Mouse (Mus musculus) heart, adult 2 months (tissue): ENCODE measurements at regions not wholly inside any gene's neighbourhood (a gene's known extent, or its start where the extent isn't known, plus 50 kb on each side); places are given as distances from the start of the nearest gene placed in this dataset.
"Not testable (repeated sequence)": the region's sequence is repeated elsewhere in the genome, so short reads cannot be mapped to it uniquely, and the experiment has no call there.

Source experiments
- DNase-seq, 2 experiments: peaks; one replicate each; pipeline ENCODE4 v3.0.0; 2021
- H3K27ac ChIP-seq: fragments of 200-600 bp; 2 replicates; pipeline ENCODE4 v1.8.1; 2022
- H3K27me3 ChIP-seq: fragments of 200-500 bp; 2 replicates; pipeline ENCODE4 v1.6.1; 2012; ENCODE audit warnings: mild to moderate bottlenecking, low read length, inconsistent platforms, mixed read lengths; ENCODE audit not compliant: control insufficient read depth, insufficient read depth
- H3K36me3 ChIP-seq: fragments of 200-500 bp; 2 replicates; pipeline ENCODE4 v1.6.1; 2012; ENCODE audit warnings: low read length, inconsistent platforms; ENCODE audit not compliant: control insufficient read depth, insufficient read depth
- H3K4me1 ChIP-seq: fragments of 200-500 bp; 2 replicates; pipeline ENCODE4 v1.6.1; 2011; ENCODE audit warnings: low read length; ENCODE audit not compliant: control insufficient read depth, insufficient read depth
- H3K4me3 ChIP-seq: fragments of 200-600 bp; 2 replicates; pipeline ENCODE4 v1.8.1; 2022
- H3K79me2 ChIP-seq: fragments of 200-500 bp; replicated peaks from 2 replicates; pipeline ENCODE4 v1.6.1; 2012; ENCODE audit warnings: mild to moderate bottlenecking, inconsistent platforms, low read length, moderate library complexity, mixed read lengths; ENCODE audit not compliant: control insufficient read depth, insufficient read depth
- H3K9ac ChIP-seq: fragments of 200-500 bp; 2 replicates; pipeline ENCODE4 v1.6.1; 2012; ENCODE audit warnings: low read depth, mild to moderate bottlenecking, control low read depth, inconsistent platforms, low read length, mixed read lengths
- CTCF ChIP-seq: fragments of 200-600 bp; IDR thresholded peaks from 2 replicates; pipeline ENCODE4 v1.8.1; 2022; ENCODE audit warnings: antibody characterized with exemption, mild to moderate bottlenecking, moderate library complexity
- EP300 ChIP-seq: fragments of 200-500 bp; IDR thresholded peaks from 2 replicates; pipeline ENCODE4 v1.6.1; 2011; ENCODE audit warnings: low read depth, low read length, control low read depth; ENCODE audit not compliant: insufficient read depth
- POLR2A ChIP-seq: fragments of 200-500 bp; IDR thresholded peaks from 2 replicates; pipeline ENCODE4 v1.6.1; 2011; ENCODE audit warnings: mild to moderate bottlenecking, low read depth, low read length, control low read depth; ENCODE audit not compliant: insufficient read depth
- WGBS: fragments of 180-500 bp; shearing (Covaris S2); methylation state at CpG from one replicate; pipeline ENCODE4 v1.1.7; 2018; 5-methylcytosine and 5-hydroxymethylcytosine counted together
- intact Hi-C: fragments of 180-260 bp; cut with DNase I; formaldehyde crosslinking; loops from one replicate; pipeline ENCODE4 v1.15.1; 2025

DNA sequence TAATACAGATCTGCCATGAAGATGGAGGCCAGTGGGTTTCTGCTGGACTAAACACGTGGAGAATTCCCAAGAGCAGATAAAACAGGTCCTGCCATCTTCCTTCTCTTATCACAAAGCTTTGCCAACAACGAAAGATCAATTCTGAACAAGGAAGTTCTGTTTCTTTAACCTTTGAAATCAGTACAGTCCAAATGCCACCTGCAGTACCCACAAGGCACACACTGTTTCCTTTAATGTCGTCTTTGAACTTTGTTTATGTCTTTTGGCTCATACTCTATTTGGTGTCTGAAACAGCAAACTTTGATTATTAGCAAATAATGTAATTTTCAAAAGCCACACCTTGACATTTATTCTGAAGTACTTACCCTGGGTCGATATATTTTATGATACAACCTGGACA, 536.5 kb downstream of the Bckdhb start:
- H3K4me3 ChIP-seq: no peak overlapping the region
- H3K79me2 ChIP-seq: no peaks in the 10 kb centered on the region
- WGBS: 51% methylated on average over 4 of the region's 4 CpGs
- no peaks in the 10 kb centered on the region for H3K4me1 ChIP-seq
- no peak overlapping the region for H3K9ac ChIP-seq
- no peak for DNase-seq
- no peaks in the 10 kb centered on the region for H3K36me3 ChIP-seq
- H3K27me3 ChIP-seq: no peaks in the 10 kb centered on the region
- intact Hi-C loops: loop anchor here (10.0 kb wide), 2 partner anchors 1123 to 1233 kb away; no protein-coding TSS in a partner anchor
- no peak overlapping the region for H3K27ac ChIP-seq
- TF ChIP-seq POLR2A (no peak), EP300 (no peak), CTCF (no peak)

DNA sequence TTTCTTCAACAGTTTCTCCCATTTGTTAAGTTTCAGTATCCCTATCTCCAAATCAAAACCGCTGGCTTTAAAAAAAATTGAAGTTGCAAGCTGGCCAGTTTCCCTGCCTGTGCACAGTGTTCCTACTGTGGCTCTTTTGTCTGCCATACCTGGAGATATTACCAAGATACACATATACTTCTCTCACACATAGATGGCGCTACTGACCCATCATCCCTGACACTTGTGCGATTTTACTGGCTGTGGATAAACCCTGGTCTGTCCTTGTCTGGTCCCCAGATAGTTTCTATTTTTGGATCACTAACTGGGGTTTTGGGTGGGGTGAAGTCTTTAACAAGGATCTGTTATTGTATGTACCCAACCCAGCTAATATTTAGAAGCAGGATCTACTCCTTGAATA, 541.8 kb downstream of the Bckdhb start:
- TF ChIP-seq POLR2A: no peak
- peak; percentile 71 for TF ChIP-seq CTCF
- DNase-seq: peak in 1 of 2 experiments; percentile 12
- H3K36me3 ChIP-seq: no peaks in the 10 kb centered on the region
- no peaks in the 10 kb centered on the region for H3K27me3 ChIP-seq
- no peaks in the 10 kb centered on the region for H3K4me1 ChIP-seq
- WGBS: 9% methylated on average over 3 of the region's 3 CpGs
- no peaks in the 10 kb centered on the region for H3K79me2 ChIP-seq
- H3K27ac ChIP-seq: no peak overlapping the region
- intact Hi-C loops: loop anchor here (2.0 to 10.0 kb wide), 3 partner anchors 860 to 1228 kb away; partner anchors contain the start of gene Tent5a
- no peak overlapping the region for H3K9ac ChIP-seq
- H3K4me3 ChIP-seq: no peak overlapping the region

DNA sequence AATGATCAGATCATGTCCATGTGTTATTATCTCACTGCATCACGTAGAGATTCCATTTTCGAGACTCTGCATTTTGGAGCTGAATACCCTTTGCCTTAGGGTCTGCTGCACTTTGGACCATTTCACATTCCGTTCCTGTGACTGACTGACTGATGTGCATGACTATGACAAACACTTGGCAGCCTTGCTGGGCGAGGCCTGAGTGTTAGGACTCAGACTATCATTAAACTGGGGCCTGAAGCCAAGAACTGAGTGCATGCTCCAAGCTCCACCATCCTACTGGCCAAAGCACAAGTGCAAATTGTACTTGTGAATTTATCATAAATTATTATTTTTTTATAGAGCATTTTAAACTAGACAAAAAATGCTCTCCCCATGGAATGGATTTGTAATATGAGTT, 547.8 kb downstream of the Bckdhb start:
- Histone ChIP-seq H3K9ac (no peak overlapping the region), H3K27ac (no peak overlapping the region), H3K36me3 (no peaks in the 10 kb centered on the region), H3K79me2 (no peaks in the 10 kb centered on the region), H3K4me1 (no peaks in the 10 kb centered on the region), H3K4me3 (no peak overlapping the region), H3K27me3 (no peaks in the 10 kb centered on the region)
- peak in 1 of 2 experiments; percentile 17 for DNase-seq
- no peak for TF ChIP-seq EP300
- no peak for TF ChIP-seq POLR2A
- TF ChIP-seq CTCF: no peak
- WGBS: 33% methylated on average over 4 of the region's 4 CpGs
- intact Hi-C loops: no loop called here

DNA sequence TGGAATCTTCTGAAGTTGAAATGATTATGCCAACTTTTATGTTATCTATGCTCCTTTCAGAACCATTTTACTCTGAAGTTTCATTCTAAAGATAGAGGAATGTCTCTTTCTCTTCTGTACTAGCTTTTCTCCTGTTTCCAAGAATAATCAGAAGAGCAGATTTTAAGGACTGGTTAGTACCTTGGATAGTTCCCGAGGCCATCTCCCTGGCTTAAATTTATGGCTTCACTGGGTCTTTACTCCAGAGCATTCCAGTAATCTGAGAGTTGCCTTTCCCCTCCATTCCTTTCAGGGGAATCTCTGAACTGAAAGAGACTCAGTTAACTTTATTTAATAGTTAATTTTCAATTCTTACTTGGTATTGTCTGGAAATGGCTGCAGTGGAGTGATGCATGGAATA, 551.0 kb downstream of the Bckdhb start:
- no peaks in the 10 kb centered on the region for H3K27me3 ChIP-seq
- TF ChIP-seq POLR2A: no peak
- 37% methylated on average over 1 of the region's 1 CpGs for WGBS
- H3K27ac ChIP-seq: no peak overlapping the region
- no peaks in the 10 kb centered on the region for H3K4me1 ChIP-seq
- no peaks in the 10 kb centered on the region for H3K36me3 ChIP-seq
- intact Hi-C loops: no loop called here
- H3K4me3 ChIP-seq: no peak overlapping the region
- H3K79me2 ChIP-seq: no peaks in the 10 kb centered on the region
- DNase-seq: no peak
- H3K9ac ChIP-seq: no peak overlapping the region

DNA sequence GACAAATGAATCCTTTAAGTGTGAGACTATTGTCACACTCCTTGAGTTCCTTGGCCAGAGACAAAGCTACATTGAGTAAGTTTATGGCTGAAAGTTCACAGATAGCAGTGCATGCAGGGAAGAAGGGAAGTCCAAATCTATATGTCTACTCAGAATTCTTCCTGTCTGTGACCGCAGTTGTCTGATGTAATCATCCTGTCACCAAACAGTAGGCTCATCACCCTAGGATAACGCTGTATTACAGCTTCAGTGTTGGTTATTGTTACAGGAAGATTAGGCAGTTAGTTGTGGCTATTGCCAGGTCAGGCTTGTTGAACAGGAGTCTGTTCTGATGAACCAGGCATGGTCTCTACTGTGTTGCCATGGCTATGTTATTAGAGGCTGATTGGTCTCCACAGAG, 574.6 kb downstream of the Bckdhb start:
- H3K27me3 ChIP-seq: no peaks in the 10 kb centered on the region
- H3K79me2 ChIP-seq: no peaks in the 10 kb centered on the region
- no peaks in the 10 kb centered on the region for H3K4me1 ChIP-seq
- no peak for DNase-seq
- intact Hi-C loops: no loop called here
- H3K36me3 ChIP-seq: no peaks in the 10 kb centered on the region
- TF ChIP-seq CTCF (no peak), POLR2A (no peak), EP300 (no peak)
- H3K27ac ChIP-seq: no peak overlapping the region
- H3K9ac ChIP-seq: no peak overlapping the region
- WGBS: 52% methylated on average over 2 of the region's 2 CpGs
- H3K4me3 ChIP-seq: no peak overlapping the region

DNA sequence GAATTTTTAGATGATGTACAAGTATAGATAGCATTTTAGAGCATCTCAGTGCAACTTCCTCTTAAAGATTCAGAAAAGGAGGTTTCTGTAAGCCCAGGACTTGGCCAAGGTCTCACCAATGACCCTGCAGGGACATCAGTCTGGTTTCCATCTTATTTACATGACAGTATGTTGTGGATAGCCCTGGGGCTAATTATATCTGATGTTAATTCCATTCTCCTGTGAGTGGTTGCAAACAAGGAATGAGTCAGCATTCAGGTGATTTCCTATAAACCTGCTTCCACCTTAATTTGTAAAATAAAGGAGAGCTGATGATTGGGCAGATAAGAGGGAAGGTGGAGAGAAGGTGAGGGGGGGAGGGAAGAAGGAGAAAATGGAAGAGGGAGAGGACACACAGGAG, 578.0 kb downstream of the Bckdhb start:
- H3K36me3 ChIP-seq, H3K9ac ChIP-seq, H3K4me3 ChIP-seq, H3K27ac ChIP-seq, H3K79me2 ChIP-seq, DNase-seq, H3K27me3 ChIP-seq, H3K4me1 ChIP-seq, intact Hi-C loops: not testable (repeated sequence)

DNA sequence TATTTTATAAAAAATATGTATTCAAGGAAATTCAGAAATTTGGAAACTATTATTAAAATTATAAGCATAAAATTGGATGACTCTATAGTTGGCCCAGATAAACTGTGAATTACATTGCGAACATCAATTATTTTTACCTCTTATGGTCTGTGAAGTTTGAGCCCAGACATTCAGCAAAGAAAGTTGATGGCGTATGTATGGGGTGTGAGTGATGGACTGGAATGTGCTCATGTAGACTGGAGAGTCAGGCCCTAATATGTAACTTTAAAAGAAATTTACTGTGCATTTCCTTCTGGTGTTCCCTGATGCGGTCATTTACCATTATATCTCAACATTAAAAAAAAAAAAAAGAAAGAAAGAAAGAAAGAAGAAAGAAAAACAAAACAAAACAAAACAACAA, 592.1 kb downstream of the Bckdhb start:
- no peak for TF ChIP-seq CTCF
- TF ChIP-seq POLR2A: no peak
- no peak for TF ChIP-seq EP300
- no peak overlapping the region for H3K4me3 ChIP-seq
- no peaks in the 10 kb centered on the region for H3K36me3 ChIP-seq
- intact Hi-C loops: no loop called here
- 86% methylated on average over 3 of the region's 3 CpGs for WGBS
- no peak overlapping the region for H3K9ac ChIP-seq
- no peaks in the 10 kb centered on the region for H3K4me1 ChIP-seq
- no peak overlapping the region for H3K27ac ChIP-seq
- H3K79me2 ChIP-seq: no peaks in the 10 kb centered on the region
- DNase-seq: no peak
- H3K27me3 ChIP-seq: no peaks in the 10 kb centered on the region
